Mouse (Mus musculus): Measurements from ENCODE around the gene Pafah2. TPM values are rescaled to one million over a fixed set of nuclear protein-coding genes. Genes with fewer than 3 reads are reported as not detected.

Gene Pafah2
- total RNA-seq, 1 experiment from 2014 or later, result 21.2 TPM

DNA sequence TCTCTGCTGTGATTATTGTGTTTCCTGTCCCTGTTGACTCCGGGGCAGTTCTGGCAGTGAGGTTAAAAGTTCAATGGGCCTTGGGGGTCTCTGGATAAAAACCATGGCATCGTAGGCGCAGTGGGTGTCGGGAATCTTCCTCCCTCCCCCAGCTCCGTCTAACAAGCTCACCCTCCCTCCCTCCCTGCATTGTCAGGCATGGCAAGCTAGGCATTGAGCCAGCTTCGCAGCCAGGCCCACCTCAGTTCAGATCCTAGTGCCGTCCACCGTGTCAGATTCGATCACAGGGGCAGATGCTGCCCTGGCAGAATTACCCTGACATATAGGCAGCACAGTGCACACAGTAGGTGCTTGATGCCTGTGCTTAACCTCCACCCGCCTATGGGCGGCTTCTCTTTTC is 25.9 kb downstream of the Pafah2 start:
- DNase-seq, result no peak

DNA sequence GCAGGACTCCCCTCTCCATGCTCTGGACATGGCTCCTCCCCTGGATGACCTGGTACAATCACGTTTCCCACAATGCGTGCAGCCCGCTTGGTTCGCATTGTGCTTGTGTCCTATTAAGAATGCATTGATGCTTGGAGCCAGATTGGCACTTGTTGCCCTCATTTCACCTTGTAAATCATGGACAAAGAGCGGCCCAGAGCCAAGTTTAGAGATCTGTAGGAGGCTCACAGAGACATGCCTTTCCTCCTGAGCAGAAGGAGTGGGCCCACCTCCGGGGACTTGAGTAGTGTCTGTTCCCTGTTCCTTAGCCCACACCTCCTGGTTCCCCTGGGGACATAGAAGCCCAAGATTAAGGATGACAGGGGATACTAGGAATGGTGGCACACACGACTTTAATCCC is 27.8 kb downstream of the Pafah2 start:
- no peak for DNase-seq

DNA sequence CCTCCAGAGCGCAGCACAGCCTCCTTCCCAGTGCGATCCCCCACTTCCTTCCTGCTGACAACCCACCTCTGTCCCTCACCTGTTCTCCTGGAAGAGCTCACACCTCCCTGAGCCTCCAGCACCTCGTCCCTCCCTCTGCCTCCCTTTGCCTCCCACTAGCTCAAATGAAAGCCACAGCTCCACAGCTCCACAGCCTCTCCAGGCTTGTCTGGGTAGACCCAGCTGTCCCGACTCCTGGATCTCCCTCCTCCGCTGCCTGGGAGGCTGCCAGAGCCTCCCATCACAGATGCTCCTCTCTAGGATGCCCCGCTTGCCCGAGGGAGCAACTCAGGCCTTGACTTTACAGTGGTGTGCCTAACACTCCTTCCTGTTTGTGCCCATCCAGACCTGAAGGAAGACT is 29.0 kb downstream of the Pafah2 start:
- no peak for DNase-seq

DNA sequence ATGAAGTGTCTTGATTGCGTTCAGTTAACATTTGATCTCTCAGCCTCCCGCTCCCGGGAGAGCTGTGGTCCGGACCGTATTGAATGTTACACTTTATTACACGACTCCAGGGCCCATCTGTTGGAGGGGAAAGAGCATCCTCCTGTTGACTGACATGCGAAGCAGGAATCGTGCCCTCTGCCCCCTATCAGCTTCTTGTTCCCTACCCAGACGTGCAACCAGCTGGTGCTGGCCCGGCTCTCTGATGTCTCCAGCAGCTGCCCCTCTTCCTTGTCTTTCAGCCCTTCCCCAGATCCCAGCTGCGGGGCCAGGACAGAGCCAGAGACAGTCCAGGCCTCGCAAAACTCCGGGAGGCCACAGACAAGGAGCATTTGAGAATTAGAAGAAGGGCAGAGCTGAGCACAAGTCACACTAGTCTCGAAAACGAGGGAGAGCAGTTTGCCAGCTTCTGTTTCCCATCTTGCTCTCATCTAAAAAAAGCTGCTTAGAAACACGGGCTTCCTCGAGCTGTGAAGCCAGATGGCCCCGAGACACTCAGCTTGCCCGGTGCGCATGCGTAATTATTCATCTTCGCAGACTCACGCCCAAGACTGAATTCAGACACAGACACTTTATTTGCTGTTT is 34.4 kb downstream of the Pafah2 start:
- DNase-seq, result peak; percentile 39

DNA sequence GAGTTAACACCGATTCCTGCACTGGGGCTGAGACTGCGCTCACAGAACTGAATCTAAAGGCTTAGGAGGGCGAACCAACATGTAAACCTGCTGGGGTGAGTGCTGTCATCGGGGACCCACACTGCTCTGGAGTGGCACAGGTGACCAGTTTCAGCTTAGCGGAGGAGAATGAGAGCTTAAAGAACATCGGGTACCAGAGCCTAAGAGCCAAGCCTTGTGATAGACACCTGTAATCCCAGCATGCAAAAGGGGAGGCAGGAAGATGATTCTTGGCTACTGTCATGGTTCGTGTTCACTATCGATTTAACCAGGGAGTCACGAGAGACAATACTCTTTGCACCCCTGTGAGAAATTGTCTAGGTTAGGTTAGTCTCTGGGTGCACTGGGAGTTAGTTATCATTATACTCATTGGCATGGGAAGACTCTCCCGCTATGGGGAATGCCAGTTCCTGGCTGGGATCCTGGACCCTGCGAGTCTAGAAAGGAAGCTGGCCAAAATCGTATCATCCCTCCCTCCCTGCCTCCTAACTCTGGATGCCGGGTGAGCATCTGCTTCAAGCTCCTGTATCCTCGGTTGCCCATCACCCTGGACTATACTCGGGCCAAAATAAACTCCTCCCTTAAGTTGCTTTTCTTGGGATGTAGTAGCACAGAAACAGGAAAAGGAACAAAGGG is 36.7 kb downstream of the Pafah2 start:
- DNase-seq, result no peak

DNA sequence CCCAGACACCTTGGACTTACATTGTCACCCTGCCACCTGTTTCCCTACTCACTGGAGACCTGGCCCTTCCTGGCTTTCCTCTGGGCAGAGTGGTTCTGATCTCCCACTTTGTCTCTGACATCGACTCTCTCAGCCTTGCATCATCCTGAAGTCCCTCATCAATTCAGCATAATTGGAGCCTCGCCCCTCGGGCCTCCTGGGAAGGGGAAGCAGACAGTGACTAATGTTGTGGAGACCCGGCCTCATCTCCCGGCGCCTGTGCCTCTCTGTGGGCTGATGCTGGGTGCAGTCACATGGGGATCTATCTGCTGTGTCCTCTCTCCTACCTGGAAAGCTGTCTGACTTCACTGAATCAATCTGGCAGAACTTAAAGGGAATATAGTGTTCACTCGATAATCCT is 40.1 kb downstream of the Pafah2 start:
- DNase-seq, result no peak

DNA sequence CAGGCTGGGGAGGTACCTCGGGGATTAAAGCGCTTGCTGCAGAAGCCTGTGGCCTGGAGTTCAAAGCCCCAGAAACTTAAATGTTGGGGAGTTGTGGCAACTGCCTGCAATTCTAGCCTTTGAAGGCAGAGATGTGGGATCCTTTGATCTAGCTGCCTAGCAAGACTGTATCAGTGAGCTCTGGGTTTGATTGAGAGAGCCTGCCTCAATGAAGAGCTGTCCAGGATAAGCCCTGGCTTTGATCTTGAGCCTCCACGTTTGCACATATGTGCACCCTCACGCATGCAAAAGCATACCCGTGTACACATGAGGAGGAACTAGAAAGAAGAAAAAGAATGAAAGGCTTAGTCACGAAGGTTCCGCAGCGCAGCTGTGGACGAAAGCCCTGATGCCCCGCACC is 40.5 kb downstream of the Pafah2 start:
- peak; percentile 57 for DNase-seq

DNA sequence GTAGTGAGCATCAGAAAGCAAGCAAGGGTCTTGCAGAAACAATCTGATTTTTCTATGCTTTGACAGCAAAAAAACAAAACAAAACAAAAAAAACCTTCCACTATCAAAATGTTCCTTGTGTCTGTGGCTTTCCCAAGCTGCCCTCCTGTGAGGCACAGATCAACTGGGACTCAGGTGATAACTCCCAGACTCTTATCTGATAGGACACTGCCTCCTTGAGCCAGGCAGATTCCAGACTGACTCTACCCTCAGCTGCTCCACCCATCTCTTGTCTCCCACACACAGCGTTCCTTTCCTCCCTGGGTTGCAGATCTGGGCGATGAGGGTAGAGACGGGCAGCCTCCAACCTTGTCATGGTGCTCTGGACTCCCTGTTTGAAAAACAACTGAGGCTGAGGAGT is 43.0 kb downstream of the Pafah2 start:
- DNase-seq, result no peak

DNA sequence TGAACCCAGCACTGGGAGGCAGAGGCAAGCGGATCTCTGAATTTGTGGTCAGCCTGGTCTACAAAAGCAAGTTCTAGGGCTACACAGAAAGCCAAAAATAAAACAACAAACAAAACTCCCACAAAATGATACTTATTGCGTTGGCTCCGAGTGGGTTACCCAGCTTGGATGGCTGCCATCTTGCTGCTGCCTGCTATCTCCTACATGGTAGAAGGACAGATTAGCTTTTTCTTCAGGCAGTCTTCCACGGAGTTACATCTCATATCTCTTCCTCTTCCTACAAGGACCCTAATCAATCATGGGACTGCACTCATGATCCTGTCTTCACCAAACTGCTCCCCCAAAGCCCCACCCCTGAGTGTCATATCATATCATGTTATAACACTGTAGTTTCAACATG is 43.8 kb downstream of the Pafah2 start:
- no peak for DNase-seq

DNA sequence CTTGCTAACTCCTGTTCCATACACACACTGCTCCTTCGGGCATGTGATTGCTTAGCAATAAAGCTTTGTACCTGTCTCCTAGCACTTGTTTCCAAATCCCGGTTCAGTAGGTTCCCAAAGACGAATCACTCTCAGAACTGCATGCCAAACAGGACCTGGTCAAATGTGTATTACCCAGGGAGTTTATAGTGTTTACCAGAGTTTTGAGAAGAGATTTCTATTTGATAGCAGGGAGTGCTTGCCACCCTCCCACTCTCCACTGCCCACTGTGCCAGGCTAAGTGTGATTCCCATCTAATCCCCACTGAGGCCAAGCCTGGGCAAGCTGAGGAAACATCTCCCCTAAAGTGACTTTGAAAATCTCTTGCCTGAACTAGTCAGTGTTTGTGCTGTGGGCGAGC is 46.1 kb downstream of the Pafah2 start:
- no peak for DNase-seq

DNA sequence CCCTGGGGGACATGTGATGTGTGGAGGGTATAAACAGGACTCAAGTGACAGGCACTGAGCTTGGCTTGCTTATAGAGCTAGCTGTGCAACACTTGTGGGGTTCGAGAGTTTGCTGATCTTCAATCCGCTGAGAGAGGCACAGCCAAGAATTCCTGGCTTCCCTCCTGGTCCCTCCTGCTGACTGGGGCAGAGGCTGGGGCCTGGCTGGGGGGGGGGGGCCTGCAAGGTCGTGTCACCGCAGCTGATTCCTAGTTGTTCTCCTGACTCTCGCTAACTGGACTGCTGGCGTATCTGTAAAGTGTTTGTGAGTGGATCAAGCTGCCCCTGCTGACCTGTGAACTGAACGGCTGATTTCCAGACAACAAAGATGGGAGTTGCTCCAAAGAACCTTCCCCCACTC is 47.5 kb downstream of the Pafah2 start:
- DNase-seq, result no peak

DNA sequence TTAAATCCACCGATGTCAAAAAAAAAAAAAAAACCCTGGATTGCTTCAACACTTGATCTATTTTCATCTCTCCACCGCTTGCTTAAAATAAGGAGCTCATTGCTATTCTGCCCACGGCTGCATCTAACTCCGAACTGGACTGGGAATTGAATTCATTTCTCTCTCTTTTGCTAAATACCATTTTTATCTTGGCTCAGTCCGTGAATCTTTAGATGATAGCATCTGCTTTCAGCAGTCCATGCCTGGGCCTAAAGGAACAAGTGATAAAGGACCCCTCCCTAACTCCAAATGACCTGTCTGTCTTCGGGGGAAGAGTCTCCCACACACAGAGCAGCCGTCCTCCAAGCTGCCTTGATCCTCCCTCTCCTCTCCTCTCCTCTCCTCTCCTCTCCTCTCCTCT is 48.8 kb downstream of the Pafah2 start:
- DNase-seq, result no peak

DNA sequence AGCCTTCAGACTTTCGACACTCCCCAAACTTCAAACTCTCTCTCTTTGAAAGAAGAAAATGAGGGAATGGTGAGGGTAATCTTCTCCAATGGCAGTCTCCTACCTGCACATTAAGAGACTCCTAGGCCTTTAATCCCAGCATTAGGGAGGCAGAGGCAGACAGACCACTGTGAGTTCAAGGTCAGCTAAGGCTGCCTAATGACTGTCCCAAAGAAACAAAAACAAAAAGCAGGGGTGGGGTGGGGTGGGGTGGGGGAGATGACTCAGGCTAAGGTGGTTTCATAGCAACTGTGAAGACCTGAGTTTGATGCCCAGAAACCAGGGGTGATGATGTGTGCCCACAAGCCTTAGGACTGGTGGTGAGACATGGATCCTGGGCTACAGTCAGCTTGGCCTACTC is 49.4 kb downstream of the Pafah2 start:
- no peak for DNase-seq

DNA sequence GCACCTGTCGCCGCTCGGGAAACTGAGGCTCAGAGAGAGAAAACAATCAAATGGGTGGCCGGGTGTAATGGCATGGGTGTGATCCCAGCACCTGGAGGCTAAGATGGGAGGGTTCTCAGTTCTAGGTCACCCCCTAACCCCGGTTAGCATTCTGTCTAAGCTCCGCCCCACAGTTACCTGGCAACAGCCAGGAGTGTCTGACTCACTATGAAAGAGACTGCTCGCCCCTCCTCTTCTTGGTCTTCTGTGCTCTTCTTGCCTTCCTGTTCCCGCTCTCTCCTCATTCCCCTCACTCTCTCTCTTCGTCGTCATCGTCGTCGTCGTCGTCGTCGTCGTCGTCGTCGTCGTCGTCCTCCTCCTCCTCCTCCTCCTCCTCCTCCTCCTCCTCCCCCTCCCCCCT is 51.8 kb downstream of the Pafah2 start:
- DNase-seq, result no peak

DNA sequence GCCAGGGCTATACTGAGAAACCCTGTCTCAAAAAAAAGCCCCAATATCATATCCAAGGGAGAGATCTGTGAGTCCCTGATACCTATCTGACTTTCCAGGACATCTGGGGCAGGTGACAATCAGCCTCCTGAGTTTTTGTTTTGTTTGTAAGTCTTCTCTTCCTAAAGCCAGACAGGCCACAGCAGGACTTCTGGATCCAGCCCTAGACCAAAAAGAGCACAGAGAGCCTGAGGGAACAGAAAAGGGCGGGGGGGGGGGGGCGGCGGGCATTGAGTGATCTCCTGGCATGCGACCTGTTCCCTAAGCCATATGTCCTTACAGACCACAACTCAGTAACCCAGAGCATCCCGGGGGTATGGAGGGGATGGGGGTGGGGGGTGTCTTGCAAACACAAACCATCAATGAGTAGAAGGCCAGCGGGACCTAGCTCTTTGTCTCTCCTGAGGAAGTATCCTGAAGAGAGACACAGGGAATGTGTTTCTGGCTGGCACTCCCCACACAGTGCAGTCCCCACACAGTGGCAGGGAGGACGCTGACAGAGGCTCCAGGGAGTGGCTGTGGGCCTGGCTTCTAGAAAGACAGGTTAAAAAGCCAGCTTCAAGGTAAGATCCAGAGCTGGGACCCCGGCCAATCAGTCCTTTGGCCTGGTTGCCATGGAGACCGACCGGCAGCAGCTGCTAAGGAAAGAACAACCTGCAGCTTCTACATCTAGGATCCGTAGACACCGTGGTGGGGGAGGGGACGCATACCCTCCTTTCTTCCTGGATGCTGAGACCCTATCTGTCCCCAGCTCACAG is 53.7 kb downstream of the Pafah2 start:
- DNase-seq, result no peak

DNA sequence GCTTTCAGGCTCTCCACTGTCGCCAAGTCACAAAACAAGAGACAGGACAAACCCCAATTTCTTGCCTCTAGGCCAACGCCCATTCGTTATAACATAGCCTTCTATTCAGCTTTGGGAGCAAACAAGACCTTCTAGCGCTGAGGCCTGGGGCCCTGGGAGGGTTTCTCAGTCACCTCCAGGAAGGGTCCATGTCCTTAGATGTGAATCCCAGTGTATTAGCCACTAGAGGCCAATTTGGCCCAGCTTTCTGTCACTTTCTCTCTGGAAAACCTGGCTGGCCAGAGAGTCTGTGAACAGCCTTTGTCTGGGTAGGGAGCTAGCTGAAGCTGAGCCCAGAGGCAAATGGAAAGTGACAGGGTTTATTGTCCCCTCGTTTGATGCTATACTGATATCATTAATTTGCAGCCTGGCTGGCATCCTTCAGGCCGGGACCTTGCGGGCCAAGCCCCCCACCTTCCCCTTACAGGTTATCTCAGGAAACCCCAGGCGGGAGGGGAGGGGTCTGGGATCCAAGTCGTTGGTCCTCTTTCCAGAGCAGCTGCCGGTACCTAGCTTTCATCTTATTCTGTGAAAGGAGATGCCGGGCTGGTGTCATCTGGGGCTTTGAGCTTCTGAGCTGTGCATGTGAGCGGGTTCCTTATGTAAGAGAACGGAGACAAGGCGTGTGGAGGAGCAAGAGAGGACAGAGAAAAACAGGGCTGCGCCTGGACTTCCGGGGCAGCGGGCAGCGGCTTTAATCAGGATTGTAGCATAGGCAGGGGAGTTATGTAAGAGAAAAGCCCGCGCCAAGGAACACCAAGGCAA is 54.5 kb downstream of the Pafah2 start:
- DNase-seq, result no peak

DNA sequence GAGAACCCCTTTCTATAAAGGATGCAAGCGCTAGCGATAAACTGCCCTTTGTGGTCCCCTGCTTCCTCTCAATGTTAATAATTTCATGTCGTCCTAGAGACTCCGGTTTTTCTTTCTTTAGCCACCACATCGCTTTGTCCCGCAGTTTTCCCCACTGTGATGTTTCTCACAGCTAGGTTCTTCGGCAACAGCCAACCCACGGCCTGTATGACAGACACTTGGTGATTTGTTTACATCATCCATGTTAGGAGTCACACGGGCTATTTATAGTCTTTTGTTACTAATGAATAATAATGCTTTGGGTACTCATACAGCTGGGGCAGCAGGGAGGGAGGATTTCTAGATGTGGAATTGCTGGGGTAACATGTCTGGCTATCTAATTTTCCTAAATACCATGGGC is 55.4 kb downstream of the Pafah2 start:
- no peak for DNase-seq

DNA sequence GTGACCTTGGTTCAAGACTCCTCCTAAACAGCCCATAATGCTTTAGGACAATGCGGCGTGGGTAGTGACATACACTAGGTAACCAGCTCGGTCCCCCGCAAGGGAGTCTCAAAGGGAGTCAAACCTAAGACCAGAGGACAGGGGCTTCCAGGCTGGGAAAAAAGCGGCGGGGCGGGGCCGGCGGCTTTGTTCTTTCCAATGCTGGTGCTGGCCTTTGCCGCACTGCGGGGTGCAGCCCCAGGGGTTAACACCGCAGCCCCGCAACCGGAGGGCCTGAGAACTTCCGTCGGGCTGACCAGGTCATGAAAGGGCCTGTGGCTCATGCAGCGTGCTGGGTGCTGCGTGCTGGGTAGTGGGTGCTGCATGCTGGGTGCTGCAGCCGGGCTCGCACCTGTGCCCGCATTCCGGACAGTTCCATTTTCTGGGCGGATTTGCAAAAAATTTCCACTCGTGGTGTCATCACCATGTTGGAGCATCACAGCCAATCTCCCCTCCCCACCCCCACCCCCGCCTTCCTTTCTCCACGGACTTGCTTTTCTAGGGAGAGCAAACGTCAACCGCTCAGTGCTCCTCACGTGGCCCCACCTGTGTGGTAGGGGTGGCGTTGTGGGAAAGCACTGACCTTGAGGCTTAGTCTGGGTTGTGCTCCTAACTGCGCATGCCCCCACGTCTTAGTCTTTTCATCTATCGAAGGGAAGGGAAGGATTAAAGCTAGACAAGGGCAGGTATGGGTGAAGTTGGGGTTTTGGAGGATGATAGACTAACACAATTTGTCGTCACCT is 57.7 kb downstream of the Pafah2 start:
- peak; percentile 58 for DNase-seq

DNA sequence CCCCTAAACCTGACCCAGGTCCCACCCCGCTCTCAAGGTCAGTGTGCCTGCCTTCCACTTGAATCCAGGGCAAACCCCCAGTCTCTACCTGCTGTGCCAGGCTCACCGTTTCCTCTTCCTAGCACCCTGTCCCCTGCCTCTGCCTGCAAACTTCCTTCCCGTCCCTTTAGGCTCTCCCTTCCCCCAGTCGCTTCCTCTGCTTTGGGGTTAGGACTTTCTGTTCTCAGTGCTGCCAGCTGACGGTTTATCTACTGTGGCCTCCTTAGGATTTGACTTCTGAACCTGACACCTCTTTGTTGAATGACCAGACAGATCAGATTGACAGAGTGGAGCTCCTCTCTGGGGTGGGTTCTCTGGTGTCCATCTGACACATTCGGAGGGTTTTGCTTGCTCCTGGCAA is 59.2 kb downstream of the Pafah2 start:
- DNase-seq, result no peak

DNA sequence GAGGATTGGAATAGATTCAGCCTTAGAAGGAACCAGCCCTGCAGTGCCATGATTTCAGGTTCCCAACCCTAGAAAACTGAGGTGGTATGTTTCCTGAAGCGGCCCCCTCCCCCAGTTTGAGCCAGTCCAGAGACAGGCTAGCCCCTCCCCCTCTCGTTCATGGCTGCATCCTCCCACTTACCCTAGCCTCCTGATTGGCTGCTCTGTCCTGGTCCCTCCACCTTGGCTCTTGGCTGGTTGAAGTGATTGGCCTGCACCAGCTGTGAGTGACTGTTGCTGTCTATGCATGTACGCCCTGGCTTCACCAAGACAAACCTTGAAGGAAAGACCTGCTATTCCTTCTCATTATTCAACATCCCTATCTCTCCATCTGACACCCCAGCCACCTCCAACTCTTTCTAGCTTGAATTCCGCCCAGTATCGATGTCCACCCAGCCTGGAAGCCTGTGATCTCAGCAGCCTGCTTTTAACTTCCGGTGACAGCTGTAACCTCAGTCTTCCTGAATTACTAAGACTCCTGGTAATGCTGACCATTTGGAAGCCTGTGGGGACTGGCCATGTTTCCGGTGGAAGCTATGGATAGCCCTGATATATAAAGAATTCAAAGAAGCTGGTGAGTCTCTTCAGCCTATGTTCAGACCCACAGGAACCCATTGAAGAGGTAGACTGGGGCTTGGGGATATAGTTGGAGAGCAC is 61.2 kb downstream of the Pafah2 start:
- no peak for DNase-seq

DNA sequence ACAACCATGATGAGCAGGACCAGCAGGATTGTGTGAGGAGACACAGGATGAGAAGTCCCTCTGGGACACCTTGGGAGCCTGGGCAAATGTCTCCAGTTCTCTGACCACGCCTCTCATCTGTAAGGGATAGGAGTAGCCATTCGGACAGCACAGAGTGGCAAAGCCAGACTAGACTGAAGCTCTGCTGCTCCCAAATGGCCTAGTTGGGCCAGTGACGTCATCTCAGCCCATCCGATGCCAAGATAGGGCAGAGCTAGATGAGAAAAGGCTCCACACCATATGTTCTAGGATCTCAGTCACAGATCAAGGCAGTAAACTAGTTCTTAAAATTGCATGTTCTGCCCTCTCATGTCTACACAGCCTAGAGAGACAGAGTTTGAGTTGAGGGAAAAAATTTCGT is 62.7 kb downstream of the Pafah2 start:
- DNase-seq, result no peak

All from adrenal gland, postnatal 14 days (tissue).